Mouse (Mus musculus): ENCODE measurements around the gene Depdc7. TPM values are rescaled to one million over a fixed set of nuclear protein-coding genes. Genes with fewer than 3 reads are reported as not detected.

Gene Depdc7
- 14.1 and 14.8 TPM in 2 replicates for polyA plus RNA-seq (2015; fragmentation: Nextera tagmentation; extraction: Ambion mirVana)

DNA sequence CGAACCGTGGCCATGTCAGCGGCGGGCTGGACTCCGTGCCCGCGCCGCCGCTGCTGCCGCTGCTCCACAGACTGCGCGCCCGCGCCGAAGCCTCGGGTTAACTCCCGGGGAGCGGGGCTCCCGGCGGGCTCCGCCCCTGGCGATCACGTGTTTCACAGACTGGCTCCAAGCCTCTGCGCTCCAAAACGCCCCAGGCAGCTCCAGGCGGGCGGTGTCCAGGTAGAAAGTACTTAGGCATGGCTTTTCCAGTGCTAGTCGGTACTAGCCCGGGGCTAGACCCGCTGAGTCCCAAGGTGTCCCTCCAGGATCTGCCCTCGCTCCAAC is at the start of gene Depdc7:
Gene Depdc7 (minus strand): TSS at position 138 of the 324 bp plus-strand sequence.
- WGBS, result under 1% methylated on average over 31 of the region's 31 CpGs
- peaks cover 11% of the 10 kb centered on the region; the same call in 1 of the 2 replicates for H3K4me1 ChIP-seq (ENCODE audit: control insufficient read depth, insufficient read depth, low read length)
- no peaks in the 10 kb centered on the region for H3K9me3 ChIP-seq (replicated peaks; ENCODE audit: control insufficient read depth, low read length)
- H3K9ac ChIP-seq (ENCODE audit: low read length), result peak within 1 kb of the TSS; percentile 90
- peak within 1 kb of the TSS; percentile 76 for H3K4me2 ChIP-seq (ENCODE audit: low read depth, low read length)
- H3K27me3 ChIP-seq (ENCODE audit: control insufficient read depth, insufficient read depth, low read length), result no peaks in the 10 kb centered on the region
- peak; percentile 91 for ATAC-seq (ENCODE audit: insufficient read depth, low FRiP score)
- H3K36me3 ChIP-seq (ENCODE audit: control insufficient read depth, insufficient read depth, low read length), result no peaks in the 10 kb centered on the region
- peak within 1 kb of the TSS; percentile 79 for H3K4me3 ChIP-seq (replicated peaks; ENCODE audit: low read length)
- H3K27ac ChIP-seq (ENCODE audit: low read length), result peak within 1 kb of the TSS; percentile 70

DNA sequence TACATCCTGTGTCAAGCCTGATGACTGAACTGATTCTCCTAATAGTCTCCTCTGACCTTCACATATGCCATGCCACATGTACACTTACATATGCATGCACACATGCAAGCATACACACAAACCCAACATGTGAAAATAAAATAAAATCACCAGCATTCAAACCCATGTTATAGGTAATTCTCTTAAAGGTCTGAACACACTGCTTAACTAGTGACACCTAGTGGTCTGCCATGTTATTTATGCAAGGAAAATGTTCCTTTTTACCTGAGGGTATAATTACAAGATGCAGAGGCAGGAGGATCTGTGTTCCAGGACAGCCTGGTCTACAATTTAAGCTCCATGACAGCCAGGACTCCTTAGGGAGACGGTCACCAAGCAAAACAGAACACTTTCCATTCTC is 32.1 kb upstream of the Depdc7 start:
- H3K4me2 ChIP-seq (ENCODE audit: low read depth, low read length), result no peak overlapping the region
- H3K9ac ChIP-seq (ENCODE audit: low read length), result no peak overlapping the region
- no peaks in the 10 kb centered on the region for H3K27me3 ChIP-seq (ENCODE audit: control insufficient read depth, insufficient read depth, low read length)
- 76% methylated on average over 1 of the region's 1 CpGs for WGBS
- no peak for ATAC-seq (ENCODE audit: insufficient read depth, low FRiP score)
- H3K27ac ChIP-seq (ENCODE audit: low read length), result no peak overlapping the region
- no peaks in the 10 kb centered on the region for H3K9me3 ChIP-seq (replicated peaks; ENCODE audit: control insufficient read depth, low read length)
- H3K4me3 ChIP-seq (replicated peaks; ENCODE audit: low read length), result no peak overlapping the region
- H3K36me3 ChIP-seq (ENCODE audit: control insufficient read depth, insufficient read depth, low read length), result peaks cover 14% of the 10 kb centered on the region; the same call in 1 of the 2 replicates
- no peaks in the 10 kb centered on the region for H3K4me1 ChIP-seq (ENCODE audit: control insufficient read depth, insufficient read depth, low read length)

DNA sequence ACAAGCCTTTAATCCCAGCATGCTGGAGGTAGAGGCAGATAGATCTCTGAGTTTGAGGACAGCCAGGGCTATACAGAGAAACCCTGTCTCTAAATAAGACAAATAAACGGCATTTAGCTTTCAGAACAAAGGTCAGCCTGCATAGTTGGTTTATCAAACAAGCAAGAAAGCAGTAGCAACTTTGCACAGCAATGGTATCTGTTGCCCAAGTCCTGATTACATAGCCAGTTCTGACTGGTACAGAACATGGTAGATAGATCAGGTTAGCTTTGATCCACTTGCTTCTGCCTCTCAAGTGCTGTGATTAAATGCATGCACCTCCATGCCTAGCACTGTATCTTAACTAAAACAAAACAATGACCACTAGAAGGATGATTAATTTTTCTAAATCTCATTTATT is 26.0 kb upstream of the Depdc7 start:
- Histone ChIP-seq H3K4me3 (replicated peaks; ENCODE audit: low read length) (no peak overlapping the region), H3K27me3 (ENCODE audit: control insufficient read depth, insufficient read depth, low read length) (no peaks in the 10 kb centered on the region), H3K4me2 (ENCODE audit: low read depth, low read length) (no peak overlapping the region), H3K27ac (ENCODE audit: low read length) (no peak overlapping the region), H3K9me3 (replicated peaks; ENCODE audit: control insufficient read depth, low read length) (no peaks in the 10 kb centered on the region), H3K4me1 (ENCODE audit: control insufficient read depth, insufficient read depth, low read length) (no peaks in the 10 kb centered on the region), H3K9ac (ENCODE audit: low read length) (no peak overlapping the region), H3K36me3 (ENCODE audit: control insufficient read depth, insufficient read depth, low read length) (peaks cover 8% of the 10 kb centered on the region; the same call in 1 of the 2 replicates)
- WGBS, result 90% methylated on average over 1 of the region's 1 CpGs
- no peak for ATAC-seq (ENCODE audit: insufficient read depth, low FRiP score)

DNA sequence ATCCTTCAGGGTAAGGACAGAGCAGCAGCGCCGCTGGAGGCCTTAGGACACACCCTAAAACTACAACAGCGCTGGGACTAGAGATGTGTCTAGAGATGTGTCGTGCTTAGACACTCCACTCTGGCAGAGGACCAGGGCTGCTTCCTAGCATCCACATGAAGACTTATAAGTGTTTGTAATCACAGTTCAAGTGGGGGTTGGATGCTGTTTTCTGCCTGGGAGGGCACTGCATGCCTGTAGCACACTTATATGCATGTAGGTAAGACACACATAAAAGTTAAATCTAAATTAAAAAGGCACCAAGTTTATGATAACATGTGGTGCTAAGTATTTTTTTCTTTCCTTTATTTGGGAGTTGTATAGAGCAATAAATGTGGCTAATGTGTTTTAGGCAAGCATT is 21.3 kb upstream of the Depdc7 start:
- H3K36me3 ChIP-seq (ENCODE audit: control insufficient read depth, insufficient read depth, low read length), result 0 out of 2 replicates have a peak, but pooled peaks cover 3% of the 10 kb centered on the region
- 86% methylated on average over 4 of the region's 4 CpGs for WGBS
- H3K4me1 ChIP-seq (ENCODE audit: control insufficient read depth, insufficient read depth, low read length), result no peaks in the 10 kb centered on the region
- ATAC-seq (ENCODE audit: insufficient read depth, low FRiP score), result no peak
- no peak overlapping the region for H3K27ac ChIP-seq (ENCODE audit: low read length)
- no peaks in the 10 kb centered on the region for H3K27me3 ChIP-seq (ENCODE audit: control insufficient read depth, insufficient read depth, low read length)
- H3K4me3 ChIP-seq (replicated peaks; ENCODE audit: low read length), result no peak overlapping the region
- no peak overlapping the region for H3K4me2 ChIP-seq (ENCODE audit: low read depth, low read length)
- H3K9ac ChIP-seq (ENCODE audit: low read length), result no peak overlapping the region
- no peaks in the 10 kb centered on the region for H3K9me3 ChIP-seq (replicated peaks; ENCODE audit: control insufficient read depth, low read length)

DNA sequence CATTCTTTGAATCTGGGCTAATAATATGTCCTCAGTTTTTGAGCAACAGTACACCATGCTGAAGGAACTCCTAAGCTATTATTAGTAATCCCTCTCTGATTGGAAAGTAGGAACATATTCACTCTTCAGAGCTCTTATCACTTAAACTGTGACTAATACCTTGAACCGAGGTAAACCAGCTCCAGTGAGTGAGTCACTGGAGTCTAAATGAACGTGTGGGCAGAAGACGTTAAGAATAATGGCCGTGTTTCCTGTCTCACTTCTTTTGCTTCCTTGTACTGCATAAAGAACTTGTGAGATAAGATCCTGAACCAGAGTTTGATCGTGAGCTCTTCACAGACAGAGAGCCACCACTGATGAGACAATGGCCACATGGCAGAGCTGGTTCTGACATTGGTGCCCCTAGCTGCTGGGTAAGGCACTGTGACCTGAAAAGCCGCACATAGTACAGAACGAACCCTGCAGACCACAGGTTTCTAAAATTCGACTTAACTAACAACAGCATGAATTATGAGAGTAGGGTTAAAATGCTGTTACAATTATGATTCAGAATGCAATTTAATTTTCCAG is 20.5 kb upstream of the Depdc7 start:
- Histone ChIP-seq H3K9me3 (replicated peaks; ENCODE audit: control insufficient read depth, low read length) (no peaks in the 10 kb centered on the region), H3K4me1 (ENCODE audit: control insufficient read depth, insufficient read depth, low read length) (no peaks in the 10 kb centered on the region), H3K4me3 (replicated peaks; ENCODE audit: low read length) (no peak overlapping the region), H3K36me3 (ENCODE audit: control insufficient read depth, insufficient read depth, low read length) (0 out of 2 replicates have a peak, but pooled peaks cover 4% of the 10 kb centered on the region), H3K9ac (ENCODE audit: low read length) (no peak overlapping the region), H3K27ac (ENCODE audit: low read length) (peak overlapping the region; percentile 80), H3K27me3 (ENCODE audit: control insufficient read depth, insufficient read depth, low read length) (no peaks in the 10 kb centered on the region), H3K4me2 (ENCODE audit: low read depth, low read length) (no peak overlapping the region)
- WGBS, result 67% methylated on average over 8 of the region's 8 CpGs
- ATAC-seq (ENCODE audit: insufficient read depth, low FRiP score), result peak; percentile 64; the same call in 1 of the 2 replicates

DNA sequence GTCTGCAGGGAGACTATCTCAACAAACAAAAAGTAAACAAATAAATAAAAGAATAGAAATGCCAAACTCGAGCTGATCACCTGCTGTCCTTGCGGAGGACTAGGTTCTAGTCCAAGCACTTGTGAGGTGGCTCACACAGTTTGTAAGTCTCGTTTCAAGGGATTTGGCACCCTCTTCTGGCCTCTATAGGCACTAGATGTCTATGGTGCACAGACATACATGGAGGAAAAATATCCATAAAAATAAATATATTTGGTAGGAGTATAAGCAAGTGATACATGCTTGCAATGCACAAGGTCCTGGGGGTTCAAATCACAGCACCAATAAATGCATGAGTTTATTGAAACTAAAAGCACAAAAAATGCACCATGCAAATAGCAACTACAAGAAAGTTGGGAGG is 7.9 kb upstream of the Depdc7 start:
- H3K36me3 ChIP-seq (ENCODE audit: control insufficient read depth, insufficient read depth, low read length), result no peaks in the 10 kb centered on the region
- H3K9me3 ChIP-seq (replicated peaks; ENCODE audit: control insufficient read depth, low read length), result no peaks in the 10 kb centered on the region
- no peaks in the 10 kb centered on the region for H3K27me3 ChIP-seq (ENCODE audit: control insufficient read depth, insufficient read depth, low read length)
- H3K4me1 ChIP-seq (ENCODE audit: control insufficient read depth, insufficient read depth, low read length), result no peaks in the 10 kb centered on the region
- H3K4me3 ChIP-seq (replicated peaks; ENCODE audit: low read length), result no peak overlapping the region
- no peak overlapping the region for H3K4me2 ChIP-seq (ENCODE audit: low read depth, low read length)
- no peak overlapping the region for H3K27ac ChIP-seq (ENCODE audit: low read length)
- WGBS, result 65% methylated on average over 3 of the region's 3 CpGs
- no peak overlapping the region for H3K9ac ChIP-seq (ENCODE audit: low read length)
- no peak for ATAC-seq (ENCODE audit: insufficient read depth, low FRiP score)

DNA sequence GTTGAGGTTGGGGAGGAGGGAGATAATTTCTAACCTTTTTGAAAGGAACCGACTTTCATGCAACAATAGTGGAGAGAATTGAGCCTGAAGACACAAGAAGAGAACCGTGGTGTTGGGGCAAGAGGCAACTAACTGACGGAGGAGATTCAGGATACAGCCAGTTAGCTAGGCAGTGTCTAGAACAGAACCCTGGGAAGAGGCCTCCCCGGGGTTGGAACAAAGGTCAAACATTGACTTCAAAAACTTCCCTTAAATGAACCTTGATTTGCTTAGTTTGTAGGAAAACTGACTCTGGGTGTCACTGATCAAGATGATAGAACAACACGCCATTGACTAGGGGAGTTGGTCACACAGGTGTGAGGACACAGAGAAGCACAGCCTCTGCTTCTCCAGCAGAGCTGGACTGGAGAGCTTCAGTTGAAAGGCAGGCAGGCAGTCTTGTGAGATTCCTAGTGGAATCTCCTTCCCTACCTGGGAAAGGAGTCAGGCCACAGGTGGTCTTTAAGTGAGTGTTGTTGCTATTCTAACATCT is 6.0 kb upstream of the Depdc7 start:
- H3K9ac ChIP-seq (ENCODE audit: low read length), result no peak overlapping the region; the same call in 1 of the 2 replicates
- H3K4me3 ChIP-seq (replicated peaks; ENCODE audit: low read length), result no peak overlapping the region
- no peaks in the 10 kb centered on the region for H3K9me3 ChIP-seq (replicated peaks; ENCODE audit: control insufficient read depth, low read length)
- no peaks in the 10 kb centered on the region for H3K27me3 ChIP-seq (ENCODE audit: control insufficient read depth, insufficient read depth, low read length)
- ATAC-seq (ENCODE audit: insufficient read depth, low FRiP score), result no peak
- WGBS, result 70% methylated on average over 5 of the region's 5 CpGs
- H3K4me1 ChIP-seq (ENCODE audit: control insufficient read depth, insufficient read depth, low read length), result no peaks in the 10 kb centered on the region
- no peaks in the 10 kb centered on the region for H3K36me3 ChIP-seq (ENCODE audit: control insufficient read depth, insufficient read depth, low read length)
- H3K27ac ChIP-seq (ENCODE audit: low read length), result no peak overlapping the region
- H3K4me2 ChIP-seq (ENCODE audit: low read depth, low read length), result no peak overlapping the region

DNA sequence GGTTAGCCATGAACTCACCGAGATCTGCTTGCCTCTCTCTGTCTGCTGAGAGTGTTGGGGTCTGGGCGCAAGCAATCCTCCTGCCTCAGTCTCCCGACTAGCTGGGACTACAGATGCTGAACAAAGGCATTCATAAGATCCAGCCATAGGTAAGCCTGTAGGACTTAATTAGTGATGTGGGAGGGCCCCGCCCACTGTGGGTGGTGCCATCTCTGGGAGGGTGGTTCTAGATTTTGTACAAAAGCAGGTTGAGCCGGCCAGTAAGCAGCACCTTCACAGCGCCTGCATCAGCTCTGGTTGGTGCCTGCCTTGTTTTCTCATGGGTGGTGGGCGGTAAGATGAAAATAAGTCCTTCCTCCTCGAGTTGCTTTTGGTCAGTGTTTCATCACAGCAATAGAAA is 3.6 kb upstream of the Depdc7 start:
- 54% methylated on average over 8 of the region's 8 CpGs for WGBS
- Histone ChIP-seq H3K4me1 (ENCODE audit: control insufficient read depth, insufficient read depth, low read length) (peaks cover 8% of the 10 kb centered on the region; the same call in 1 of the 2 replicates), H3K4me2 (ENCODE audit: low read depth, low read length) (no peak overlapping the region), H3K9me3 (replicated peaks; ENCODE audit: control insufficient read depth, low read length) (no peaks in the 10 kb centered on the region), H3K27me3 (ENCODE audit: control insufficient read depth, insufficient read depth, low read length) (no peaks in the 10 kb centered on the region), H3K27ac (ENCODE audit: low read length) (no peak overlapping the region), H3K4me3 (replicated peaks; ENCODE audit: low read length) (no peak overlapping the region), H3K9ac (ENCODE audit: low read length) (no peak overlapping the region), H3K36me3 (ENCODE audit: control insufficient read depth, insufficient read depth, low read length) (no peaks in the 10 kb centered on the region)
- ATAC-seq (ENCODE audit: insufficient read depth, low FRiP score), result no peak

DNA sequence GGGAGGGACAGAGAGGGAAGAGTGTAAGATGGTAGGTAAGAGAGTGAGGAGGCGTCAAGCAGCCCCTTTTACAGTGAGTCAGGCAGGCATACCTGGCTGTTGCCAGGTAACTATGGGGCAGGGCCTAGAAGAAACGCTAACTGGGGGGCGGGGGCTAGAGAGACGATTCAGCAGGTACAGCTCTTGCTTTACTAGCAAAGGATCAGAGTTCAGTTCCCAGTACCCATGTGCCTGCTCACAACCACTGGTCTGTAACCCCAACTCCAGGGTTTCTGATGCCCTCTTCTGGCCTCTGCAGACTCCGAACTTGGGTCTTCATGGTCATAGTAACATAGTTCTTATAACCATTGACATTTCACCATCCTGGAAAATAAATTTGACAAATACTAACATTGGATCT is 1.3 kb upstream of the Depdc7 start:
- no peak overlapping the region for H3K27ac ChIP-seq (ENCODE audit: low read length)
- H3K36me3 ChIP-seq (ENCODE audit: control insufficient read depth, insufficient read depth, low read length), result no peaks in the 10 kb centered on the region
- no peak for ATAC-seq (ENCODE audit: insufficient read depth, low FRiP score)

More for the DNA sequence above, 1.3 kb upstream of the Depdc7 start:
- Histone ChIP-seq H3K4me1 (ENCODE audit: control insufficient read depth, insufficient read depth, low read length) (peaks cover 11% of the 10 kb centered on the region; the same call in 1 of the 2 replicates), H3K4me3 (replicated peaks; ENCODE audit: low read length) (no peak overlapping the region), H3K27me3 (ENCODE audit: control insufficient read depth, insufficient read depth, low read length) (no peaks in the 10 kb centered on the region), H3K4me2 (ENCODE audit: low read depth, low read length) (no peak overlapping the region), H3K9me3 (replicated peaks; ENCODE audit: control insufficient read depth, low read length) (no peaks in the 10 kb centered on the region), H3K9ac (ENCODE audit: low read length) (no peak overlapping the region)
- WGBS, result 48% methylated on average over 5 of the region's 5 CpGs

All from stomach, embryonic 16.5 days (tissue).